Mouse (Mus musculus) kidney, postnatal 14 days (tissue): Measurements from ENCODE around the gene Fmnl2.

Experiments used
- DNase-seq: peaks from one replicate; pipeline ENCODE4 v3.0.0; 2022; ENCODE audit warnings: mixed read lengths

Gene Fmnl2

GRCm38 (mm10) chr2:53051502-53051901 lies 193.8 kb downstream of the Fmnl2 start:
- no peak for DNase-seq

- no peak for DNase-seq
Measured at GRCm38 (mm10) chr2:53053714-53054113, 196.1 kb downstream of the Fmnl2 start.

- no peak for DNase-seq
Measured at GRCm38 (mm10) chr2:53056556-53056955, 198.9 kb downstream of the Fmnl2 start.

GRCm38 (mm10) chr2:53057291-53057690 lies 199.6 kb downstream of the Fmnl2 start:
- no peak for DNase-seq

GRCm38 (mm10) chr2:53061363-53062000 lies 203.8 kb downstream of the Fmnl2 start:
- no peak for DNase-seq

GRCm38 (mm10) chr2:53066973-53067372 lies 209.3 kb downstream of the Fmnl2 start:
- no peak for DNase-seq

- peak; percentile 82 for DNase-seq
Measured at GRCm38 (mm10) chr2:53070607-53071006, 212.9 kb downstream of the Fmnl2 start.

- DNase-seq, result peak; percentile 37
Measured at GRCm38 (mm10) chr2:53079693-53080286, 222.1 kb downstream of the Fmnl2 start.

GRCm38 (mm10) chr2:53082045-53082444 lies 224.4 kb downstream of the Fmnl2 start:
- DNase-seq, result no peak

- DNase-seq, result no peak
Measured at GRCm38 (mm10) chr2:53082501-53082900, 224.8 kb downstream of the Fmnl2 start.

GRCm38 (mm10) chr2:53083241-53083640 lies 225.6 kb downstream of the Fmnl2 start:
- peak; percentile 27 for DNase-seq

- DNase-seq, result peak; percentile 60
Measured at GRCm38 (mm10) chr2:53085617-53086202, 228.1 kb downstream of the Fmnl2 start.

- no peak for DNase-seq
Measured at GRCm38 (mm10) chr2:53088744-53089143, 231.1 kb downstream of the Fmnl2 start.

GRCm38 (mm10) chr2:53095031-53095430 lies 237.4 kb downstream of the Fmnl2 start:
- peak; percentile 23 for DNase-seq

- no peak for DNase-seq
Measured at GRCm38 (mm10) chr2:53095489-53095888, 237.8 kb downstream of the Fmnl2 start.

GRCm38 (mm10) chr2:53100093-53100492 lies 242.4 kb downstream of the Fmnl2 start:
- DNase-seq, result no peak

GRCm38 (mm10) chr2:53101885-53102740 lies 244.5 kb downstream of the Fmnl2 start:
- no peak for DNase-seq

GRCm38 (mm10) chr2:53102901-53103300 lies 245.2 kb downstream of the Fmnl2 start:
- no peak for DNase-seq

- DNase-seq, result no peak
Measured at GRCm38 (mm10) chr2:53105408-53105807, 247.7 kb downstream of the Fmnl2 start.

GRCm38 (mm10) chr2:53106056-53106455 lies 248.4 kb downstream of the Fmnl2 start:
- DNase-seq, result no peak

GRCm38 (mm10) chr2:53106472-53106871 lies 248.8 kb downstream of the Fmnl2 start:
- DNase-seq, result no peak

GRCm38 (mm10) chr2:53108547-53108946 lies 250.9 kb downstream of the Fmnl2 start:
- no peak for DNase-seq

- peak; percentile 47 for DNase-seq
Measured at GRCm38 (mm10) chr2:53121797-53122196, 264.1 kb downstream of the Fmnl2 start.
